12 mouse cellular contexts compared by ENCODE assay signal in the genomic region with DNA sequence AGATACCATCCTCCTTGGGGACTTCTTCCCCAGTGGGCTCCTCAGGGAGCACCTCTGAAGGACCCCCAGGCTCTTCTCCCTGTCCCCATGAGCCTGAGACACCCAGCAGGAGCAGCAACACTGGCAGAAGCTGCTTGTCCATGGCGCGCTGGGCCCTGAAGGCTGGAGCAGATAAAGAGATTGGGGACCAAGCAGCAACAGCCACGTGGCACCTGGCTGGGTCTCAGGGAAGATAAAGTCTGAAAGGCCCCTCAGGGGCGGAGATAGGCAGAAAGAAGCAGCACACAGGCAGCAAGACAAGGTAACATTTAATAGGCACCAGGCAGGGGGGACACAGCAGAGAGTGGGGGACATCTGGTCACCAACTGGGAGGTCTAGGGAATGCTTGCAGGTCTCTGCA. TPM values are rescaled to one million over a fixed set of nuclear protein-coding genes. Genes with fewer than 3 reads are reported as not detected.
DNase-seq lines count a peak whose midpoint lies in the region; ATAC-seq and TF ChIP-seq lines count a peak whose summit lies in the region.
"Had no signal": no experiment of that assay in that cellular context is flagged by ENCODE, and none has a peak within 500 bp of the region (broad histone marks: within the 10 kb centered on the region; RNA-seq: fewer than 3 reads in every experiment).

Gene Pdia2, minus strand, starts transcription at position 196 of the 400 bp plus-strand sequence.

- peak within 1 kb of the TSS; percentile 89; the same call in 1 of the 2 replicates for H3K4me2 ChIP-seq in hindbrain, postnatal 0 days (ENCODE audit: low read depth, low read length)

- 44% methylated on average over 4 of the region's 4 CpGs for WGBS in heart, embryonic 10.5 days
- 80% methylated on average over 4 of the region's 4 CpGs for WGBS in hindbrain, postnatal 0 days

- H3K9me3 ChIP-seq in heart, embryonic 10.5 days, result no peaks in the 10 kb centered on the region
- H3K9me3 ChIP-seq in hindbrain, postnatal 0 days (ENCODE audit: low read length), result no peaks in the 10 kb centered on the region
- H3K9me3 ChIP-seq: embryonic facial prominence, embryonic 13.5 days; heart, embryonic 13.5 days had no signal

- no peak for TF ChIP-seq CTCF in hindbrain, postnatal 0 days (IDR thresholded peaks at IDR 0.05; ENCODE audit: low read depth)

- H3K9ac ChIP-seq in hindbrain, postnatal 0 days (replicated peaks; ENCODE audit: low read length), result no peak within 1 kb of the TSS

- peaks cover 52% of the 10 kb centered on the region for H3K27me3 ChIP-seq in heart, embryonic 10.5 days (ENCODE audit: insufficient read depth, poor library complexity, severe bottlenecking)
- peaks cover 3% of the 10 kb centered on the region; the same call in 1 of the 2 replicates for H3K27me3 ChIP-seq in hindbrain, postnatal 0 days (ENCODE audit: insufficient read depth, low read length)

- peaks cover 41% of the 10 kb centered on the region for H3K36me3 ChIP-seq in heart, embryonic 10.5 days
- H3K36me3 ChIP-seq in hindbrain, postnatal 0 days (ENCODE audit: insufficient read depth, low read length), result peaks cover 18% of the 10 kb centered on the region; the same call in 1 of the 2 replicates

- H3K27ac ChIP-seq in heart, embryonic 10.5 days, result peak within 1 kb of the TSS; percentile 7; the same call in 1 of the 2 replicates
- no peak within 1 kb of the TSS for H3K27ac ChIP-seq in hindbrain, postnatal 0 days
- H3K27ac ChIP-seq: embryonic facial prominence, embryonic 13.5 days; heart, embryonic 13.5 days had no signal

- H3K4me1 ChIP-seq in heart, embryonic 10.5 days, result peaks cover 31% of the 10 kb centered on the region
- peaks cover 3% of the 10 kb centered on the region; the same call in 1 of the 2 replicates for H3K4me1 ChIP-seq in hindbrain, postnatal 0 days (ENCODE audit: insufficient read depth, low read length)

- no peak for DNase-seq in heart, embryonic 10.5 days (ENCODE audit: low spot score)
- DNase-seq in heart, adult 11 months, result no peak
- peak; percentile 41 for DNase-seq in MEL-GATA-1-ER (ENCODE audit: extremely low read depth, low read depth)
- no peak for DNase-seq in hindbrain, postnatal 0 days (ENCODE audit: low spot score)
- no peak for DNase-seq in thymus, postnatal 14 days
- no peak for DNase-seq in cerebellum, postnatal 14 days
- DNase-seq in embryo, embryonic 11 days, result no peak
- DNase-seq: kidney, adult 11 months; retina, postnatal 1 day had no signal

- no peak for ATAC-seq in hindbrain, postnatal 0 days
- peak; percentile 64 for ATAC-seq in megakaryocyte-erythroid progenitor cell, adult 5-6 weeks (replicated peaks; ENCODE audit: low FRiP score, low TSS enrichment, poor library complexity, severe bottlenecking)

- no peak within 1 kb of the TSS for H3K4me3 ChIP-seq in heart, embryonic 10.5 days
- H3K4me3 ChIP-seq in hindbrain, postnatal 0 days (ENCODE audit: low read length), result no peak within 1 kb of the TSS

RNA-seq across cellular contexts. Expression of gene Pdia2, which starts in this region (rescaled TPM):
- 2.0 and 2.4 TPM in 2 replicates for polyA plus RNA-seq in heart, embryonic 10.5 days (2016; fragmentation: Nextera tagmentation; extraction: Ambion mirVana)
- total RNA-seq in hindbrain, postnatal 0 days (2014; rRNA removed), result not detected in 2 replicates
- 0.09 and 0.66 TPM in 2 replicates for polyA plus RNA-seq in hindbrain, postnatal 0 days (2015; fragmentation: Nextera tagmentation; extraction: Ambion mirVana)
- 14.1 and 22.5 TPM in 2 replicates for total RNA-seq in megakaryocyte-erythroid progenitor cell, adult 5-6 weeks (2014; fragmentation: Nextera tagmentation)
- total RNA-seq in megakaryocyte-erythroid progenitor cell, adult 5-6 weeks (2017), result 6.6 and 13.9 TPM in 2 replicates
